Mouse (Mus musculus) layer of hippocampus, postnatal 25 days (tissue): ENCODE measurements around the gene Ccdc194. TPM values are rescaled to one million over a fixed set of nuclear protein-coding genes. Genes with fewer than 3 reads are reported as not detected.
A peak's percentile ranks its signal among the peaks of the same experiment; 100 is the strongest.

Experiments used
- DNase-seq, 2 experiments: peaks; one replicate each; pipeline ENCODE4 v3.0.0; 2022; ENCODE audit warnings: mixed read lengths in 2 of 2, low spot score in 1 of 2; ENCODE audit errors: extremely low spot score in 1 of 2
- total RNA-seq, 2 experiments: library from RNA; stranded (reverse); gene quantifications; 2 replicates each; pipeline ENCODE4 v1.2.3; 2021

The Ccdc194 gene
- total RNA-seq, 2 experiments from 2014 or later = not detected

GRCm38 (mm10) chr8:71513018-71513754 lies 12.3 kb downstream of the Ccdc194 start:
- no peak for DNase-seq

DNA sequence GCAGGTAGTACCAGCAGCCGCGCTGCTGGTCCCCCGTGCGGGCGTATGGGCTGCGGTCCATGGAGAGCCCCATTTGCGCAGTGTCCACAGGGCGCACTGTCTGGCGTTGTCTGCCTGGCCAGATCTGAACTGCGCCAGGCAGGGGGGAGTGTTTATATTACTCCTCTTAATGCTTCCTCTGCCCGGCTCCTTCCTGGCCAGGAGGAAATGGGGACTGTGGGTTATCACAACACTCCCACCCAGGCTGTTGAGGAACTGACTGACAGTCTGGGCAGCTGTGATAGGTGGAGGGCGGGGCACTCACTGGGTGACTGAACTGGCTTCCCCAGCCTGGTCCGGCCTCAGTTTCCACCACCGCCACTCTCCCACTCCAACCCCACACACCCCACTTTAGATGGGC lies 13.9 kb downstream of the Ccdc194 start, which contains the start of gene Plvap:
Plvap (minus strand) TSS at position 109 of the 400 bp plus-strand sequence.
- no peak for DNase-seq

DNA sequence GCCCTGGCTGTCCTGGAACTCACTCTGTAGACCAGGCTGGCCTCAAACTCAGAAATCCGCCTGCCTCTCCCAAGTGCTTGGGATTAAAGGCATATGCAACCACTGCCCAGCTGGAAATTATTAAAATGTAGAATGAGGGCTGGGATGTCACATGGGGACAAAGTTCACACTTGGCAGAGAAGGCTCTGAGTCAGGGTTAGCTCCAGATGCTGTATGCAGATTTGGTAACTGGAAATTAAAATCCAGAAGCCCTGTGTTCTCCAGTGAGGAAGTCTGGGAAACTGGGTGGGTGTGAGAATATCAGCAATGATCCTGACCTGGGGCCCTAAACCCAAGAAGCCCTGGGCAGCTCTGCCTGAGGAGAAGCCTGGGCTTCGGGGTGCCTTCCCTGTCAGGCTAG lies 16.2 kb downstream of the Ccdc194 start:
- no peak for DNase-seq

DNA sequence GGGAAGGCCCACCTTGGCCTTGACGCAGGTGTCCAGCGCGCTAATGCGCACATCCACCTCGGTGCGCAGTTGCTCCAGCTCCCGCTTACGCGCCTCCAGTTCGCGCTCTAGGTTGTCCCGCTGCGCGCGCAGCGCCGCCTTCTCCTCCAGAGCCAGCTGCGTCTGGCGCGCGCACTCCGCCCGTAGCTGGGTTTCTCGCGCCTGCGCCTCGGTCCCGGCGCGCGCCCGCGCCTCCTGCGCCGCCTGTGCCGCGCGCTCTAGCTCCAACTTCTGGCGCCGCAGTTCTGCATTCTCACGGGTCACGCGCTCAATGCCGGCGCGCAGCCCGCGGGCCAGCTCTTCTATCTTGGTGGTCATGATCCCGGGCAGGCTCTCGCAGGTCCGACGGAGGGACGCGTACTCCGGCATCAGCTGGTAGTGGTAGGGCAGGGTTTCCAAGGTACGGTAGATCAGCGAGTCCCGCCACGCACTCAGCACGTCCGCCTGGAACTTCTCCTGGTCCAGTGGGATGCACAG lies 17.9 kb downstream of the Ccdc194 start:
- peak; percentile 63 to 65 for DNase-seq

- DNase-seq = no peak
Observed at GRCm38 (mm10) chr8:71505979-71506378, 19.5 kb downstream of the Ccdc194 start.

DNA sequence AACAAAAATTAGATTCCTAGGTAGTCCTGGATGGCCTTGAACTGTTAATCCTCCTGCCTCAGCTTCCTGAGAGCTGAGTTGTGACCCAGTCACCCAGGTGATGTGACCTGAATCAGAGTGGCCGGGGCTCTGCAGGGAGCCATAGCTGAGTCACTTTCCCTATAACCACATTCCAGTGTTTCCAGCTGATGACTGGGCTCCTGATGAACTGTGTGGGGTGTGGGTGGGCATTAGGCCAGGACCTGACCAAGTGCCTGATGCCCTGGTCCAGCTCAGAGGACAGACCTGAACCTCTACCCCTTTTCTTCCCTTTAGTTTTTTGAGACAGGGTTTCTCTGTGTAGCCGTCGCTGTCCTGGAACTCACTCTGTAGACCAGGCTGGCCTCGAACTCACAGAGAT lies 20.2 kb downstream of the Ccdc194 start:
- DNase-seq = no peak

DNA sequence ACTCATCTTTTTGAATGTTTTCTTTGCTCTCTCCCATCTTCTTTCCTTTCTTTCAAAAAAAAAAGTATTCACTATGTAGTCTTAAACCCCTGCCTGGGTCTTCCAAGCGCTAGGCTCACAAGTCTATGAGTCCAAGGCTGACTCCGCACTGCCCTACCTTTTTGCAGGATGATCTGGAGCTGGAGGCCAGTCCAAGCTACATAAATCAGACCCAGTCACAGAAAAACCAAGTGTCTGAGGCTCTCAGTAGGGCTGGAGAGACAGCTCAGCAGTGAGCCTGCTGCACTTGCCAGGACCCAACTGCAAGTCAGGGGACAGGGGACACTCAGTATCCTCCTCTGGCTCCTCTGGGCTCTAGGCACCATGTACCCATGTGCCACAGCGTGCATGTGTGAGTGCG lies 21.2 kb downstream of the Ccdc194 start:
- no peak for DNase-seq

DNA sequence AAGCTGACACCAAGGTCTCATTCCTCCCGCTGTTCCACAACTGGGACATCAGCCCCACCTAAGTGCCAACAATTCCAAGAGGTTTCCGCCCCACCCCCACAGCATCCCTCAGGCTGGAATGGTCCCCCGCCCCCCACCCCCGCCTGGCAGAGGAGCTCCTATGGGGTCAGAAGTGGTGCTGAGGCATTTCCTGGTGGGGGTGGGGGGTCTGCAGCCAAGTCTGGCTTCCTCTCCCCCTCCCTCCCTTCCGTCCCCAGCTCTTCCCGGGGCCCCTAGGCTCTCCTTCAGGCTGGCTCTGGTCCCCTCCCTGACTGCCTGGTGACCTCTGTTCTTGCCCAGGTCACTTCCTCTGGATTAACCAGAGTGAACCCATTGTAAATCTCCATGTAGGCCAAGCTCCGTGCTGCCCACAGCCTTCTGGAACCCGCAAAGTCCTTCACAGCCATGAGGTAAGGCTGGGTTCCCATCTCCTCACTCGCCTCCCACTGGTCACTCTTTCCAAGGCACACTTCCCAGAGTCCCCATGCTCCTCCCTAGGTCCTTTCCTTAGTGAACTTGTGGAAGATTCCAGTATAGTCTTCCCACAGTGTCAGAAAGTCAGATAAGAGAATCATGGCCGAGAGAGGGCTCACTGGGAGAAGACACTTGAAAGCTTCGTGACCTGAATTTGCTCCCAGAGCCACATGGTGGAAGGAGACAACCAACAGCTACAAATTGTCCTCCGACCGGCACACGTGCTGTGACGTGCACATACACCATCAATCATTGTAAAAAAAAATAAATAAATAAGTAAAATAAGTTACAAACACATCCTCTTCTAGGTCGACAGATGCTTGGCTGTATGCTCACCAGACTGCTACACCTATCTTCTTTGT lies 26.5 kb downstream of the Ccdc194 start:
- no peak for DNase-seq

GRCm38 (mm10) chr8:71497881-71498501 lies 27.5 kb downstream of the Ccdc194 start:
- DNase-seq = no peak

DNA sequence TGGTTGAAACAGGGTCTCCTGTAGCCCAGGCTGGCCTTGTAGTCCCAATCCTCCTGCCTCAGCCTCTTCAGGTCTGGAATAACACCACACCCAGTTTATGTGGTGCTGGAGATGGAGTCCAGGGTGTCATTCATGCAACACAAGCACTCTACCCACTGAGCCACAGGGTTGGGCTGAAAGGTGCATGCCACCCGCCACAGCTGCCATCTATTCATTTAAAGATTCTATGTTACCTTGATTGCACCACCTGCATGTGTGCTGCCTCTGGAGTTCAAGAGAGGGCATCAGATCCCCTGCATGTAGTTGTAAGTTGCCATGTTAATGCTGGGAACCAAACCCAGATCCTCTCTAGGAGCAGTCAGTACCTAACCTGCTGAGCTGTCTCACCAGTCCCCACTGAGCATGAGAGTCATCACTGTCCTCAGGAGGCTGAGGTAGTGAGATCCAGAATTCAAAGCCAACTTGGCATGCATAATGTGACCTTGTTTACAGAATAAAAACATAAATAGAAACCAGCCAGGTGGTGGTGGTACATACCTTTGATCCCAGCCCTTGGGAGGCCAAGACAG lies 28.4 kb downstream of the Ccdc194 start:
- no peak for DNase-seq

- no peak for DNase-seq
Observed at GRCm38 (mm10) chr8:71496481-71496880, 29.0 kb downstream of the Ccdc194 start.

GRCm38 (mm10) chr8:71495811-71496210 lies 29.7 kb downstream of the Ccdc194 start:
- DNase-seq = no peak

GRCm38 (mm10) chr8:71495039-71495438 lies 30.5 kb downstream of the Ccdc194 start:
- peak; percentile 68 to 82 for DNase-seq

- DNase-seq = peak; percentile 65 to 76
Observed at GRCm38 (mm10) chr8:71488454-71488853, 37.1 kb downstream of the Ccdc194 start.

DNA sequence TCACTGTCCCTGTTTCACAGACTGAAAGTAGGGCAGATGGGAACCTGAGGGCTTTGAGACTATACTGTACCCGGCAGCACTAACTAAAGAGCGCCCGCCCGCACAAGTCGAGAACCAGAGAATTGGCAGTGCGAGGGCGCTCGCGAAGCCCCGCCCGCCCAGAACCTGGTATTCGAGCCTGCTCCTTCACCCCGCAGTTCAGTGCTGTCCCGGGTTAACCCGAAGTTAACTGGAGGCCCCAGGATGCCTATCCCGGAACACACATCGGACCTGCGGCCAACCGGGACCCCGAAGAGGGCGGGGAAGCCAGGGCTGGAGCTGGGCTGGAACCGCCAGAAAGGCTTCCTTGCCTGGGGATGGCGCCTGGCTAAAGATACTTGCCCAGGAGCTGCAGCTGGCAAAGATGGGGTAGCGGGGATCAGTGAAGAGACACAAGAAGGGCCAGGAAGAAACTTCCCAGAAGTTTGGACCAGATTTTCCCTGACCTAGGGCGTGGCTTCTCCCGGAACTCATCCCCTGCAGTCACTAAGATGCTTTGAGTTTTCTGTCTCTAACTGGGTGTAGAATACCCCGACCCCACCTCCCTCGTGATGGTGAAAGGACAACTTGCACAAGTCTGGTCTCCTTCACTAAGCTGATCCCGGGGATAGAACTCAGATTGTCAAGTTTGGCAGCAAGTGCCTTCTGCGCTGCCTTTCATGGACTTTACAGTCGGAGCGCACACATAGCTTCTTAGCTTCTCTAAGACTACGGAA lies 37.6 kb downstream of the Ccdc194 start, which contains the start of gene Gtpbp3:
Gtpbp3 (plus strand) TSS at position 413 of the 755 bp plus-strand sequence.
- DNase-seq = peak; percentile 56 to 65

DNA sequence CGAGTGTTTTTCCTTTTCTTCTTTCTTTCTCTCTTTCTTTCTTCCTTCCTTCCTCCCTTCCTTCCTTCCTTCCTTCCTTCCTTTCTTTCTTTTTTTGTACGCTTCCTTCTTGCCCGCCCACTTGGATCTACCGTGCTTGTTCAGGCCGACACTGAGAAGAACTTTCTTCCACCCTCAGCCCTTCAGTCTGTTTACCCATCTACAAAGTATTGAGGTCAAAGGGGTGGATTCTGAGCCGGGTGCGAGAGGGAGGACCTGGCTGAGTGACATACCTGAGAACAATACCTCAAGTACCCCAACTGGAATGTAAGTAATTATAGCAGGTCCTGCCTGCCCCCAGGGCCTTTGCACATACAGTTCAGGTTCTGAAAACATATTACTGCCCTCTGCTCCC lies 39.4 kb downstream of the Ccdc194 start:
- no peak for DNase-seq

GRCm38 (mm10) chr8:71485142-71486135 lies 40.1 kb downstream of the Ccdc194 start, which contains the start of gene Ano8:
TSS of gene Ano8 (minus strand) at chr8:71485963.
- peak; percentile 67 to 75 for DNase-seq

DNA sequence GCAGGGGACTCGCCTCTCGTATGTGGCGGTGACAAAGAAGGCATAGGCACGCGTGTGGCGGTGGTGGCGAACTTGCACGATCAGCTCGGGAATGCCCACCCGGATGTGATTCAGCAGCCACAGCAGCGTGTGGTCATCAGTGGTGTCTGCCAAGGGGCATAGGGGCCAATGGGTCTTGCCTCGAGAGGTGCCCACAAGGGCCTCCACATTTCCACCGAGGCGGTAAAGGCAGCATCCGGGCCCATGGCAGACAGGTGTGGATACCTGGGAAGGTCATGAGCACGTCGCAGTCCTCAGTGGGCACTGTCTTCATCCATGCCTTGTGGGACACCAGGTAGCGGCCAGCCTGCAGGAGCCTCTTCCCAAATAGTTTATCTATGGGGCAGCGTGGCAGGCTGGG lies 40.8 kb downstream of the Ccdc194 start:
- DNase-seq = no peak
